Mouse (Mus musculus) v-Abl transformed pro-B cells (cell line): Measurements from ENCODE around the gene Fhad1.
"Not testable (repeated sequence)": the region's sequence is repeated elsewhere in the genome, so short reads cannot be mapped to it uniquely, and the experiment has no call there.

Experiments used
- in situ Hi-C, 2 experiments: fragments of 400-800 bp; cut with MboI; formaldehyde crosslinking; loops; one replicate each; pipeline ENCODE4 v1.15.1; 2025; ENCODE audit not compliant: unreplicated experiment in 2 of 2

Gene Fhad1

GRCm38 (mm10) chr4:142014659-142015608 is at the start of gene Fhad1:
Gene Fhad1, minus strand, starts transcription at chr4:142015082.
- in situ Hi-C loops: loop anchor here in 1 of 2 experiments (25.0 kb wide), 1 partner anchor 1222 kb away; no protein-coding TSS in a partner anchor

- in situ Hi-C loops: no loop called here
These were observed 48.2 kb upstream of the Fhad1 start for GRCm38 (mm10) chr4:142063057-142063534.

DNA sequence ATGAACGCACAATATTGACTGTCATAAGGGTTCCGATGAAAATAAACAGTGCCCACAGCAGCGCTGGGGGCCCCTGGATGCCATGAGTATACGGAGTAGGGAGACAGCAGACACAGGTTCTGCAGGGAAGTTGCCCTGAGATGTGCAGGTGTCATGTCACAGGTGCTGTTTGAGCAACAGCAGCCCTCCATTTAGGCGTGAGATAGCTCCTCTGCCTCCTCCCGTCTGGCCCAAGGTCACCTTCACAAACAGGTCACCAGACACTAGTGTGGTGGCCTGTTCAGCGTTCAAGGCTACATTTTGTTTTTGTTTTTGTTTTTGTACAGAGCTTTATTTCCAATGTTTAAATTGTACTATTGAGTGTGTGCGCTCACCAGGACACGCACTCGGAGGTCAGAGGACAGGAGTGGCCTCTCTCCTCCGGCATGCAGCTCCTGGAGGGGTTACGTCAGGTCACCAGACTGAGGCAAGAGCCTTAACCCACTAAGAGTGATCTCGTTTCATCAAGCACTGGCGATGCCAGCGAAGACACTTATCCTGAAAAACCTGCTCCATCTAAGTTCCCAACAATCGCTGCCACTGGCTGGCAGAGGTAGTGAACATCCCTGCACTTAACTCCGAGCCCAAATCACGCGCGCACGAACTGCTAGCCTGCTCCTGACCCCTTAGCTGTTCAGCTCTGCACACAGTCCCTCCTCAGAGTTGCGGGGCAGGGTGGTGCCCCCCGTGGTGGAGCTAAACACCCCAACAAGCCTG is 46.8 kb upstream of the Fhad1 start:
- in situ Hi-C loops: no loop called here

DNA sequence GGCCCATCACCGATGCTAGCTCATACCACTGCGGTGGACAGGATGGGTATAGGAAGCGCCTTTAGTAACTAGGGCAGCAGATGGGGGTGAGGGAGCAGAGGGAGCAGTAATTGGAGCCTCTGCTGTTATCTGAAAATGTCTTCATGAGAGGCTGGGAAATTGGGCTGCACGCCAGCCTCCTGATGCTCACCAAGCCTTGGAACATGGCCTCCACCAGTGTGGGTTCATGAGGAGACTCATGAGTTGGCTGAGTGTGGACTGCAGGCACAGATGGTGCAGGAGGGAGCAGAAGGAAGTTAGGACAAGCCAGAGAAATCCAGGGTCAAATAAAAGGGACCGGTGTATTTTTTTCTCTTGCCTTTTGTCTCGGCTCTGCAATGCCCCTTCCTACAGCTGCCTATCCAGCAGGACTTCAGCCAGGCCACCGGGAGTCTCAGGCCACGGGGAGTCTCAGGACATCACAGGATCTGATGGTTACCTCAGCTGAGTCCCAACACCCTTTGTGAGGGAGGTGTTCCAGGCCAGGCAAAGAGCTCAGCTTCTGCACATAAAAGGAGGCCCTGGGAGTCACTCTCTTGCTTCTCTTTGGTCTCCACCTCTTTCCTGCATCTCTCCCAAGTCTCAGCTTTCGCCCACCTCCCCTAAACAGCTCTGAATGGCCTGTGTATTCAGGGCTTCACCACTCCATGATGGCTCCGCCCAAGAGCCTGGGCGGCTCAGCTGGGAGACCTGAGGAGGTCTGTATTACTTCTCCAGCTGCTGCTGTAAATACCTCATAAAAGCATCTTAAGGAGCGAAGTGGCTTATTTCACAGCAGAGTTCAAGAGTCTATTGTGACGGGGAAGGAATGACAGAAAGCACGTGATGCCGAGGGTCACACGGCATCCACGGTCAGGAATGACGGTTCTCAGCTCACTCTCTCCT is 45.8 kb upstream of the Fhad1 start:
- in situ Hi-C loops: no loop called here

DNA sequence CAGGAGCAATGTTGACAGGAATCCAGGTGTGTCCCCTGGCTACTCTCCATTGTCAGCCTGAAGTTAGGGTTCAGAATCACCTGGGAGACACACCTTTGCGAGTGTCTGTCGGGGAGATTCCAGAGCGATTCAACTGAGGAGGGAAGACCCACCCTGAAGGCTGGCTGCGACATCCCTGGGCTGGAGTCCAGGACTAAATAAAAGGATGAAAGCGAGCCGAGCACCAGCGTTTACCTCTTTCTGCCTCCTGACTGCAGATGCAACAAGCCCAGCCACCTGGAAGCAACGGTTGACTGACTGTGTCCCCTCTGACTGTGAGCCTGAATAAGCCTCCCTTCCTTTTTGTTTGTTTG is 44.9 kb upstream of the Fhad1 start:
- in situ Hi-C loops: no loop called here

- in situ Hi-C loops: no loop called here
These were observed 44.4 kb upstream of the Fhad1 start for GRCm38 (mm10) chr4:142059113-142059840.

GRCm38 (mm10) chr4:142057529-142058216 is 42.8 kb upstream of the Fhad1 start:
- in situ Hi-C loops: no loop called here

- in situ Hi-C loops: no loop called here
These were observed 40.7 kb upstream of the Fhad1 start for GRCm38 (mm10) chr4:142055600-142055999.

DNA sequence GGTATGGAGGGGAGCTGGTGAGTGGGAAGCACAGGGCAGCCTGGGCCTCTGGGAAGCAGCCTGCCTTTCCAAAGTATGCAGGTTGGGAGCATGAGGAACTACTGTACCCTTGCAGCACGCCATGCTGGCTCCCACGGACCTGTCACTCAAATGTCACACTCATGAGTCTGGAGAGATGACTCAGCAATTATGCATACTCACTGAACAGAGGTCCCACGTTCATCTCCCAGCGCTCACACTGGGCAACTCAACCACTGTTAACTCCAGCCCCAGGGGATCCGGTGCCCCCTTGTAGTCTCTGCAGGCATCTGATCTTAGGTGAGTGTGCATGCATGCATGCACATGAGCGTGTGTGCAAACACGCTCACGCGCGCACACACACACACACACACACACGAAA is 39.7 kb upstream of the Fhad1 start:
- in situ Hi-C loops: no loop called here

DNA sequence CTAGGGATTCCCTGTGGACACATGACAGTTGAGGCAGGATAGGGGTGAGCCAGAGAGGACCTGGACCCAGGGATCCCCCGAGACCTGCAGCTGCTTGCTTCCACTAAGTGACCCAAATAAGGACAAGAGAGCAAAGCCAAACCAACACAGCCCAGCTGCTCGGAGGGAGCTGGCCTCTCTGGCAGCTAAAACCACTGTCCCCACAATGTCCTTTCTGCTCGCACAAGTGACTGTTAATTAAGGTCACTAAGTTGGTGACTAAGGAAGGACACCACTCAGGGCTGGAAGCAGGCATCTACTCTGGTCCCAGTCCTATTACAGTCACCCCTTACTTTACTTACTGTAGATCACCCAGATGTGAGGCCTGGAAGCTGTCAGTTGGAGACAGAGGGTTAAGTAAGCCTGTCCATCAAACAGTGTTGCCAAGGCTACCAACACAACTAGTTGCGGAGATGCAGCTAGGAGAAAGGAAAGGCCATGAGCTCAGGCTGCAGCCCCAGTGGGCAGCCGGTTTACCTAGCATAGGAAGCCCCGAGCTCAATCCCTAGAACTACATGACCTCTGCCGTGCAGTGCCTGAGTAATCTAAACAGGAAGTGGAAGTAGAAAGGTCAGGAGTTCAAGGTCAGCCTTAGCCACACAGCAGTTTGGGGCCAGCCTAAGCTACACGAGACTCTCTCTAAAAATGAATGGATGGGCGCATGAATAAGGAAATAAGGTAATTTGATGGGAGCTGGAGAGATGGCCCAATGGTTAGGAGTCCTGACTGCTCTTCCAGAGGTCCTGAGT is 39.0 kb upstream of the Fhad1 start:
- in situ Hi-C loops: no loop called here

DNA sequence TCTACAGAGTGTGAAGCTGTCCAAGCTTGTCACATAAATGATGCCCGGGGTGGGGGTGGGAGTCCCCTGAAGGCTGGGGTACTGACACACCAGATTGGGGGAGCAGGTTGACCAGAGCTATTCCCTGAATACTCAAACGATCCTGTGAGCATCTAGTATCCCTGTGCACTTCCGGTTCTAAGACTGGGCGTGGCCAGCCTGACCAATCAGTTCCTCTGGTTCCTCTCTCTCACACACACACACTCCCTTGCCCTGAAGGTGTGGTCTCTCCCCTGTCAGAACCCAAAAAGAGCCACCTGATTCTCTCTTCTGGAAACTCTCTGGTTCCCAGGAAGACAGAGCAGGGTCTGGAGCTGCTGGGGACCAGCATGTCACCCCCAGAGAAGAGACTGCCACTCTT is 38.4 kb upstream of the Fhad1 start:
- in situ Hi-C loops: no loop called here

DNA sequence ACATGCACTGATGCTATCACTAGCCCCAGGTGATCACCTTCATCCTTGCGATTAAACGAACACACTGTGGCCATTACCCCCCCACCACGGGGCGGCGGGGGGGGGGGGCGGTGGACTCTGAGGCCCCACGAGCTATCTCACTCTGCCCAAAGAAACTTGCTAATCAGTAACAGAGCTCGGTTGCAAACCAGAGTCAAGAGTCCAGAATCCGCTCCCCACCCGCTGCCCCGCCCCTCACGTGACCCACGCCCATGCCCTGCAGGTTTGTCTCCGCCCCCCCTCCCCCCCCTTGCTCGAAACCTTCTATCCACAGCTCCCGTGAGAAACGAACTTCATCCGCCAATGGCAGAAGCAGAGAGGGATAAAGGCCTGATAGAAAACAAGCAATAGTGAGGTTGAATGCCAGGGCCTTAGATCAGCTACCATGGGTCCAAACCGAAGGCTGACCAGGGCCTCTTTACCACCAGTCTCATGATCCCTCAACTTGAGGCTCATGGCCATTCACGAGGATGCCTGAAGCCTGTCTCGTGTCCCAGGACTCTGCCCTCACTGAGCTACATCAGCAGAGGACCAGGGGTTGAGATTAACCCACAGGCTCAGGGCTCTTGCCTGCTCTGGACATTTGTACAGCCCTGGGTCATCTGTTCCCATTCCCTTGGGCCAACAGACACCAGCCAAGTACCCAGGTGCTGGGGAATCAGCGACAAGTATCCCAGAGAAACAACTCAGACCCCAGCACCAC is 37.7 kb upstream of the Fhad1 start:
- in situ Hi-C loops: no loop called here

- in situ Hi-C loops: not testable (repeated sequence)
These were observed 37.0 kb upstream of the Fhad1 start for GRCm38 (mm10) chr4:142051883-142052282.

GRCm38 (mm10) chr4:142049963-142050362 is 35.1 kb upstream of the Fhad1 start:
- in situ Hi-C loops: no loop called here

DNA sequence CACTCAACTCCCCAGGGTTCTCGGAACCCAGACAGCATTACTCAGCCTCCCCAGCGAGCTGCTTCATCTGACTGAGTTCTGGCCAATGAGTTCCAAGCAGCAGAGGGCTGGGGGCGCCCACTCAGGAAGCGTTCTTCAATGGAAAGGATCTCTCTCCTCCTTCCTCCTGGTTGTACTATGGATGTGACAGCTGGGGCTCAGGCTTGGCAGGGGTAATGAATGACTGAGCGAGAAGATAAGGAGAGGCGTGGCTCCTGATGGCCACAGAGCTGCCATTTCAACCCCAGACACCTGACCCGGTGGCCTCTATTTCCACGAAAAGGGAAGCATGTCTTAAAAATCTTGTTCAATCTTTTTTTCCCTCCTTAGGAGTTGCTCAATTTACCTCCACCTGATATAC is 33.5 kb upstream of the Fhad1 start:
- in situ Hi-C loops: no loop called here

- in situ Hi-C loops: no loop called here
These were observed 32.1 kb upstream of the Fhad1 start for GRCm38 (mm10) chr4:142047005-142047404.

DNA sequence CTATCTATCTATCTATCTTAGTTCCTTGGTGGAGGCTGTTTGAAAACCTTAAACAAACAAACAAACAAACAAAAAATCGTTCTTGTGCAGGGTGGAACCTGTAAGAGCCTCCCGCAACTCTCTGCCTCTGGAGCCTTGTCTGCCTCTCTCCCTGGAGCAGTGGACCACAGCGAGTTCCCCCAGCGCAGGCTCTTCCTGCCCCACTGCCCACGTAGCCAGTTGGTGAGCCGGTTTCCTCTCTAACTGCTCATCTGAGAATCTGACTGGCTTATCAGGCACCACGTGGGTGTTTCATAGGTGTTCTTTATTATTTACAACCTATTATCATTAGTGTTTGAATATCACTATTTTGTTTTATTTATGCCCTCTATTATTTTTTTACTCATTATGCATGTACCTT is 31.6 kb upstream of the Fhad1 start:
- in situ Hi-C loops: no loop called here
